Mouse (Mus musculus): ENCODE results near the gene Sfxn5.

The Sfxn5 gene

DNA sequence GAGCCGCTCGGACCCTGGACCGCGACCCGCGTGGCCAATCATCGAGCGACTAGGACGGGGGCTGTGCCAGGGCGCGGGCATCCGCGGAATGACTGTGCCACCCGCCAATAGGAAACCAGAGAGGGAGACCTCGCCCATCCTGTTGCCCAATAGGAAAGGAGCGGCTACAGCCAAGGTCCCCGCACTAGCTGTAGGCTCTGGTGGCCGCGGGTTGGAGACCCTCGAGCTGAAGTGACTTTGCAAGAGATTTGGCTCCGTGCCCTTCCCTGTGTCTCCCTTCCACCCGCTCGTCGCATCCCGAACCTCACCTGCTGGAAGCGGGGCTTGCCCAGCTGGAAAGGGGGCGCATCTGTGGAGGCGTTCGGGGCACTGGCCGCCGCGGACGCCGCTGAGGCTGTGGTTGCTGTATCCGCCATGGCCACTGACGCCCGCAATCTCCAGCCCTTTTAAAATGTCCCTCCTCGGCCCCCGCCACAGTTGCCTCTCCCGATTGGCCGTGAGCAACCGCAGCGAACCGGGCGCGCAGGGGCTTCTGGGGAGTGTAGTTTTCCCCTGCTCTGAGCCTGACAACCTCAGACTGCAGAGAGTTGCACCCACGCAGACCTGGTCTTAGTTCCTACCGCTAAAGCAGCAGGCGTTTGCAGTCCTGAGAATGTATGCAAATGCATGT, at the start of gene Sfxn5:
Gene Sfxn5 (minus strand): TSS at position 423 of the 670 bp plus-strand sequence.
- peak; percentile 87 to 91 for DNase-seq

DNA sequence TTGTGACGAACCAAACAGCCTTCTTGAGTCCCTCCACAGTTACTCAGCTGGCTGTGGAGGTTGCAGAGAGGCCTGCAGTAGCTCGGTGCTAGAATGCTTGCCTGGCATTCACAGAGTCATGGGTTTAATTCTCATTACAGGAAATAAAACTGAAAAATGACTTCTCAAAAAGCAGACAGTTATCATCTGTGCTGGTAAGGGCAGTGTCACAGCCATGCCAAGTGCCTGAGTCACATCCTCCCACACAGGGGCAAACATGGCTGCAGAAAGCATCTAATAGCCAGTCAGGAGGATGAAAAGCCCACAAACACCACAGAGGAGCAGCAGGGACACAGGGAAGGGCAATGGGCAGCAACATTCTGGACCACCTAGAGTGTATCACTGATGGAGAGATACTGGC, 49.6 kb upstream of the Sfxn5 start:
- DNase-seq = no peak

GRCm38 (mm10) chr6:85381648-85382020, 48.4 kb upstream of the Sfxn5 start:
- no peak for DNase-seq

GRCm38 (mm10) chr6:85380901-85381647, 47.9 kb upstream of the Sfxn5 start:
- no peak for DNase-seq

DNA sequence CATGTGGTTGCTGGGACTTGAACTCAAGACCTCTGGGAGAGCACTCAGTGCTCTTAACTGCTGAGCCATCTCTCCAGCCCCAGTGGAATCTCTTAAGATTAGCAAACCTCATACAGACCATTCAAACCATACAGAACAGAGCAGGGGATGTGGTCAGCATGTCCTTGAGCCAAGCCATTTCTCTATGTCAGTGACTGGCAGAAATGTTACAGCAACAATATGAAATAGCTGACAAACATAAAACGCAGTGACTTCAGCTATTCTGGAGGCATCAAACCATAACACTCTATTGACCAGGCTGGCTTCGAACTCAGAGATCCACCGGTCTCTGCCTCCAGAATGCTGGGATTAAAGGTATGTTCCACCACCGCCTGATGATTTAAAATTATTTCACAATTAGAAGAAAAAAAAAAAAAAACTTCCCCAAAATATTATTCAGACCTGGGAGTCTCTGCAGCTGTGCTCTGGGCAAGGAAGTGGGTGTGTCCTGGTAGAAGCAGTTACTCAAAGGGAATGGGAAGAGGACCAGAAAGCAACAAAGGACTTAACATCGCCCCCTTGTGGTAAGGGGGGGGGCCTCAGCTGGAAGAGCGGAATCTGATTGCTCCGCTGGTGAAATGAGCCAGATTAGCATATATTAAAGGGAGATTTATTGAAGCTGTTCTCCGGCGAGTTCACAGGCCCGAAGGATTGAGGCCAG, 47.1 kb upstream of the Sfxn5 start:
- DNase-seq = peak; percentile 28 to 44

GRCm38 (mm10) chr6:85378629-85379028, 45.4 kb upstream of the Sfxn5 start:
- DNase-seq = no peak

- DNase-seq = no peak
These were observed 44.7 kb upstream of the Sfxn5 start for GRCm38 (mm10) chr6:85377876-85378275.

DNA sequence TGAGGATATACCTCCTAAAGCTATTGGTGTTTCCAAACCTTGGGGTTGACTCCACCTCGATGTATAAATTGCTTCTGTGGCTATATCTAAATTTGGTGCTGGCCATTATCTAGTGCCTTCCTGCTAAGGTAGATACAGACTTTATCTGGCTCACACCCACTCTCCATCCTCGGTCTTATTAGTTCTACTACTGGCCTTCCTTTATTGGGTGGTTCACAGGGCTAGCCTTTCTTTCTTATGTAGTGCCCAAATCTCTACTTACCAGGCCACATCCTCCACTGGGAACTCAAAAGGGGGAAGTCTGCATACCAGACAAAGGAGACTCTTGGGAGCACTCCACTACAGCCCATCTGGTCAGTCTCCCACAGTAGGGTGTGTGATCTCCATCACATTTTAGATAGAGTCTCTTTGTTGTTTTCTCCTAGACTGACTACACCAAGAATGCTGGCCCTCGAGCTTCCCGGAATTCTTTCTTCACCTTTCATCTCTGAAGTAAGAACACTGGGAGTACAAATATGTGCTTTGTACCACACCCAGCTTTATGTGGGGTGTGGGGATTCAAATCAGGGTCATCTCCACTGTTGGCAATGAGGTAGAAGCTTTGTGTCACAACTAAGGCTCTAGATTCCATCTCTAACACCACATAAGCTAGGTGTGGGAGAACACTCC, 44.0 kb upstream of the Sfxn5 start:
- DNase-seq = no peak

- DNase-seq = peak; percentile 90 to 91
These were observed 41.5 kb upstream of the Sfxn5 start for GRCm38 (mm10) chr6:85374734-85375114.

GRCm38 (mm10) chr6:85373951-85374733, 40.9 kb upstream of the Sfxn5 start, which contains the start of gene Rab11fip5:
Gene Rab11fip5 (minus strand): TSS chr6:85374634.
- no peak for DNase-seq

DNA sequence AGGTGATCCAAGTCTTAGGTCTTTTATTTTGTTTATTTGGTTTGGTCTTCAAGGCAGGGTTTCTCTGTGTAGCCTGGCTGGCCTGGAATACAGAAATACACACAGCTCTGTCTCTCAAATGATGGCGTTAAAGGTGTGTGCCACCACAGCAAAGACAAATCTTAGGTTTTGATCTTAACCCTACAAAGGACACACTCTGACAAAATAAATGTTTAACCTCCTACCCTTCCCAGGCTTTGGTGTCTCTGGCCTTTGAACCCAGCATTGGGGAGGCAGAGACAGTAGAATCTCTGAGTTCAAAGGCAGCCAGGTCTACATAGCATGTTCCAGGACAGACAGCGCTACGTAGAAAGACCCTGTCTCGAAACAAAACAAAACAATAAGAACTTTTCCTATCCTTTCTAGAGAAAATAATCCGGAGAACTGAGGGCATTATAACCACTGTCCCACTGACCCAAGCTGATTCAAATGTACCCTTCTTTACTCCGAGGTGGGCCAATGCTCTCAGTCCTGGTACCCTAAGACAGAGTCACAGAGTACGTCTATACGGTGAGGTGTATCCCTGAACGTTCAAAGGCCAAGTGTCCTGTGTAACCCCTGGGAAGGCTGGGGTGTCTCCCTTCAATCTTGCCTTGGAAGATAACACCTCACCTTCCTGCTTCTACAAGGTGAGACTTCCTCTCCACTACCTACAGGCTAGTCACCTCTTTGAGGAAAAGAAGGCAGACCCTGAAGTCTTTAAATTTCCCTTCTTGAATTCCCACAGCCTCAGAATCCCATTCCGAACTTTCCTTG, 40.0 kb upstream of the Sfxn5 start:
- DNase-seq = no peak

DNA sequence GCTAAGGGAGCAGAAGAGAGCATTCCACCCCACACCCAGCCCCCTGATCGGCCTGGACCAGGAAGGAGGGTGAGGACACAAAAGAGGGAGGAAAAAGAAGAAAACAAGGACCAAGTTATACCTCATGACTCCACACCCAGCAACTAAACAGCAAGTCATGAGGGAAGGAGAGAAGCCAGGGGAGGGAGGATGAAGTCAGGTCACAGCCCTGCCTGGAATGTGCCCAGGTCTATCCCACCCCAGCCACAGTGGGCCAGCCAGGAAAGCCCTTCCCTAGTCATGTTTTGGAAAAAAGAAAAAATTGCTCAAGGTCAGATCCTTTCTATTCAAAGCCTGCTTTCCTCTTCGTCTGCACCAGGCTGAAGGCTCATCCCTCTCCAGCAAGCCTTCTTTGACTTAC, 39.3 kb upstream of the Sfxn5 start:
- DNase-seq = no peak

- DNase-seq = no peak
These were observed 38.7 kb upstream of the Sfxn5 start for GRCm38 (mm10) chr6:85371859-85372405.

DNA sequence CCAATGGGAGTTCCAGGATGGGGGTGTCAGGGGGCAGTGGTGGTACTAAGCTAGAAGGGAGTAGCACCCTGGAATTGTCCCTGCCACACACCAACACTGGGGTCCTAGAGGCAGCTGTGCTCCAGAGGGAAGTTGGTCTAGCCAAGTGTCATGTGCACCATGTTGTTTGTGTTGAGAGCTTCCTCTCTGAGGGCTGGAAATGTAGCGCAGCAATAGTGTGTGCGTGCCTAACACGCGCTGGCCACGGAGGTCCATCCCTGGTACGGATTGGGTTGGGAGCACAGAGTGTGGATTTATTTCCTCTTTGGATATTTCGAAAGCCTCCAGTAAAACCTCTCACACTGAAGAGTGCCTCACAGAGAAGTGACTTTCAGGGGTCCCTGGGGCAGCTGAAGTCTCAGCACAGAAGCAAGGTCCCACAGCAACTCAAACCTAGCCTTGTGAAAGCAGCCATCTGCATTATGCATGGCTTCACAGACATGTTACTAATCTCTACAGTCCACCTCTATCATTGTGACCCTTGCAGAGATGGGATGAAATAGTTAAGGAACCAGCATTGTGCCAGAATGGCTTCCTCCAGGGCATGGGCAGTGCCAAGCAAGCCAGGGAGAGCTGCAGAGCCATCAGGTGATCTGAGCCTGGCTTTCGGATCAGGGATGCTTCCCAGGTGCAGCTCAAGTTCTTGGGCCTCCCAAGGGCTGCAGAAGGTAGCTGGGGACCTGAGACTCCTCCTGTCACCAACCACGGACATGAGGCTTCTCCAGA, 37.6 kb upstream of the Sfxn5 start:
- DNase-seq = no peak

- DNase-seq = no peak
These were observed 36.8 kb upstream of the Sfxn5 start for GRCm38 (mm10) chr6:85370041-85370440.

GRCm38 (mm10) chr6:85369181-85369860, 36.1 kb upstream of the Sfxn5 start:
- no peak for DNase-seq

- no peak for DNase-seq
These were observed 35.5 kb upstream of the Sfxn5 start for GRCm38 (mm10) chr6:85368722-85369121.

GRCm38 (mm10) chr6:85368166-85368565, 34.9 kb upstream of the Sfxn5 start:
- no peak for DNase-seq

DNA sequence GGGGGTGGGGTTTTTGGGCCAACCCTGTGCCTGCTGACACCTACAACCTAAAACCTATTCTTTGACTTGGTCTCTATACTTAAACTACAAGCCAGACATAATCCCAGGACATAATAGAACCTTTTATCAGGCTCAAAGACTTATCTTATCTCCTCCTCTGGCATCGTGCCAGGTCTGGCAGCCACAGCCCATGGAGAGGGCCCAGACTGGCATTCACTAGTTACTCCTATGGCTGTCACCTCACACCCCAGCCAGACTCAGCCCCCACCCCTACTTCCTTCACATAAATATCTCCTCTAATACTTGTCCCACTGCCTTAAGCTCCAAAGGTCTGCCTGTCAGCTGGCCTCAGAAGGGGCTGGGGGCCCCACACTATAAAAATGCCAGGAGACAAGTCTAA, 33.2 kb upstream of the Sfxn5 start:
- DNase-seq = no peak

- DNase-seq = no peak
These were observed 31.2 kb upstream of the Sfxn5 start for GRCm38 (mm10) chr6:85364439-85364838.

All from thymus, adult 18-20 months (tissue).